Mouse (Mus musculus) olfactory bulb, adult 2 months (tissue): ENCODE measurements around the gene Defb23.

Experiments used
- CTCF ChIP-seq: fragments of 200-500 bp; IDR thresholded peaks from 2 replicates; pipeline ENCODE4 v1.5.1; 2012; ENCODE audit warnings: low read depth, mild to moderate bottlenecking, low read length, moderate library complexity; ENCODE audit not compliant: insufficient read depth
- POLR2A ChIP-seq: fragments of 200-500 bp; IDR thresholded peaks from 2 replicates; pipeline ENCODE4 v1.6.1; 2012; ENCODE audit warnings: mild to moderate bottlenecking, low read depth, low read length, moderate library complexity; ENCODE audit not compliant: insufficient read depth

DNA sequence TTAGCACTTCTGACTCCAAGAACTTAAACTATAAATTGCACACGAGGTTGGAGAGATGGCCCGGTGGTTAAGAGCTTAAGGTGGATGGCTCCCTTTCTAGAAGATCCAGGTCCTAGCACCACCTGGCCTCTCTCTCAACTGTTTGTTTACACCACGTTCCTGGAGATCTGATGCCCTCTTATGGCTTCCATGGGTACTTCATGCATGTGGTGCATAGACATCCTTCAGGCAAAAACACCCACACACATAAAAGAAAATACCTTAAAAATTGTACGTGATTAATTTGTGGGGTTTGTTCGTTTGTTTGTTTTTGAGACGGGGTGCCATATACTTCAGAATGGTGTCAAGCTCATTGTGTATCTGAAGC lies 36.4 kb upstream of the Defb23 start:
- TF ChIP-seq POLR2A (no peak), CTCF (no peak)
